Mouse (Mus musculus) left cerebral cortex, postnatal 25 days (tissue): Measurements from ENCODE around the gene Milr1. TPM values are rescaled to one million over a fixed set of nuclear protein-coding genes. Genes with fewer than 3 reads are reported as not detected.
"Not testable (repeated sequence)": the region's sequence is repeated elsewhere in the genome, so short reads cannot be mapped to it uniquely, and the experiment has no call there.

ENCODE experiments used
- DNase-seq, 2 experiments: peaks; one replicate each; pipeline ENCODE4 v3.0.0; 2022; ENCODE audit warnings: low spot score in 2 of 2, mixed read lengths in 1 of 2
- intact Hi-C: fragments of 180-260 bp; cut with DNase I; formaldehyde crosslinking; loops from one replicate; pipeline ENCODE4 v1.15.1; 2025
- total RNA-seq, 2 experiments: library from RNA; stranded (reverse); gene quantifications; 2 replicates each; pipeline ENCODE4 v1.2.3; 2021

Gene Milr1
- total RNA-seq, 2 experiments from 2014 or later = not detected

GRCm38 (mm10) chr11:106762800-106763185 is 11.8 kb downstream of the Milr1 start:
- intact Hi-C loops = no loop called here
- no peak for DNase-seq

- no peak for DNase-seq
- intact Hi-C loops = no loop called here
Measured at GRCm38 (mm10) chr11:106766611-106767162, 15.7 kb downstream of the Milr1 start.

- DNase-seq = no peak
- intact Hi-C loops = no loop called here
Measured at GRCm38 (mm10) chr11:106767516-106767915, 16.5 kb downstream of the Milr1 start.

GRCm38 (mm10) chr11:106770195-106770974 is 19.4 kb downstream of the Milr1 start:
- no peak for DNase-seq
- intact Hi-C loops = no loop called here

- DNase-seq = no peak
Measured at GRCm38 (mm10) chr11:106773061-106773460, 22.0 kb downstream of the Milr1 start.

GRCm38 (mm10) chr11:106776960-106777359 is 25.9 kb downstream of the Milr1 start:
- no peak for DNase-seq
- intact Hi-C loops = no loop called here

More at GRCm38 (mm10) chr11:106773061-106773460, 22.0 kb downstream of the Milr1 start:
- intact Hi-C loops = no loop called here

GRCm38 (mm10) chr11:106777395-106777794 is 26.4 kb downstream of the Milr1 start:
- no peak for DNase-seq
- intact Hi-C loops = no loop called here

- intact Hi-C loops = no loop called here
- no peak for DNase-seq
Measured at GRCm38 (mm10) chr11:106778132-106778531, 27.1 kb downstream of the Milr1 start.

GRCm38 (mm10) chr11:106778589-106779387 is 27.8 kb downstream of the Milr1 start:
- no peak for DNase-seq
- intact Hi-C loops = no loop called here

GRCm38 (mm10) chr11:106779388-106780088 is 28.5 kb downstream of the Milr1 start, which contains the start of gene Polg2:
Gene Polg2, minus strand, starts transcription at chr11:106779537.
- intact Hi-C loops = no loop called here
- peak; percentile 92 to 95 for DNase-seq

GRCm38 (mm10) chr11:106780089-106780425 is 29.0 kb downstream of the Milr1 start:
- intact Hi-C loops = no loop called here

GRCm38 (mm10) chr11:106780590-106781220 is 29.7 kb downstream of the Milr1 start:
- intact Hi-C loops = no loop called here

More at GRCm38 (mm10) chr11:106780089-106780425, 29.0 kb downstream of the Milr1 start:
- DNase-seq = no peak

GRCm38 (mm10) chr11:106782271-106782670 is 31.2 kb downstream of the Milr1 start:
- DNase-seq, intact Hi-C loops: not testable (repeated sequence)

More at GRCm38 (mm10) chr11:106780590-106781220, 29.7 kb downstream of the Milr1 start:
- DNase-seq = no peak

- intact Hi-C loops = no loop called here
- DNase-seq = no peak
Measured at GRCm38 (mm10) chr11:106782841-106783764, 32.1 kb downstream of the Milr1 start.

GRCm38 (mm10) chr11:106784476-106784875 is 33.5 kb downstream of the Milr1 start:
- intact Hi-C loops = no loop called here

GRCm38 (mm10) chr11:106785043-106785442 is 34.0 kb downstream of the Milr1 start:
- no peak for DNase-seq
- intact Hi-C loops = loop anchor here (5.0 kb wide), 1 partner anchor 212 kb away; the partner anchor contains the start of gene Kpna2

More at GRCm38 (mm10) chr11:106784476-106784875, 33.5 kb downstream of the Milr1 start:
- DNase-seq = no peak

- peak; percentile 89 to 92 for DNase-seq
- intact Hi-C loops = loop anchor here (2.0 to 5.0 kb wide), 3 partner anchors 27 to 210 kb away; partner anchors contain the start of gene Kpna2
Measured at GRCm38 (mm10) chr11:106787131-106788025, 36.4 kb downstream of the Milr1 start.
